Mouse (Mus musculus): ENCODE results near the gene Camk2g.

Camk2g gene

Small RNAs within 50 kb of the gene (microRNA-seq; reads per million reads assigned to microRNA genes)
- gene Mir6946, result 0.37 to 0.69 reads per million in 2 experiments

All from adrenal gland (tissue).